16 mouse cellular contexts compared by ENCODE assay signal in the genomic region with DNA sequence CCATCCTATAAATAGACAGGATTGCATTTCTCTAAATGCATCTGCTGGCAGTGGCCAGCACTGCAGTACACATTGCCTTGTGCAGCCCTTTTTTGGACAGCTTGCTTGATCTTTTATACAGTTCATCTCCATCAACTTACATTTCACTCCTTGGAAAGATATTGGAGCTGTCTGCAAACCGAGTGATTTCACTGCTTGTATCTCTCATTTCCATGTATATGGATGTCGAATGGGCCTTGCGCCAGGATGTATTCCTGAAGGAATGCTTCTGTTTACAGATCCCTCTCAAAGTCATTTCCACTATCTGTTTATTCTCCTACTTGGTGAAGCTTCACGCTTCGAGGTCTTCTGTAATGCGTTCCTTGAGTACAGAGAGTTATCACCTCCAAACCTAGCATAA. TPM values are rescaled to one million over a fixed set of nuclear protein-coding genes. Genes with fewer than 3 reads are reported as not detected.
"Had no signal": no experiment of that assay in that cellular context is flagged by ENCODE, and none has a peak within 500 bp of the region (broad histone marks: within the 10 kb centered on the region; RNA-seq: fewer than 3 reads in every experiment).

No protein-coding gene starts in this region.

- H3K4me3 ChIP-seq: kidney, embryonic 15.5 days; limb, embryonic 15.5 days; liver, embryonic 12.5 days; midbrain, embryonic 13.5 days had no signal

- H3K27me3 ChIP-seq: kidney, embryonic 15.5 days; limb, embryonic 15.5 days; liver, embryonic 12.5 days; midbrain, embryonic 13.5 days had no signal

- H3K9me3 ChIP-seq: kidney, embryonic 15.5 days; limb, embryonic 15.5 days; liver, embryonic 12.5 days; midbrain, embryonic 13.5 days had no signal

- ATAC-seq: liver, embryonic 12.5 days; midbrain, embryonic 13.5 days had no signal

- H3K4me2 ChIP-seq: kidney, embryonic 15.5 days; limb, embryonic 15.5 days; liver, embryonic 12.5 days; midbrain, embryonic 13.5 days had no signal

- H3K4me1 ChIP-seq: kidney, embryonic 15.5 days; limb, embryonic 15.5 days; liver, embryonic 12.5 days had no signal

- H3K9ac ChIP-seq: kidney, embryonic 15.5 days; limb, embryonic 15.5 days; liver, embryonic 12.5 days; midbrain, embryonic 13.5 days had no signal

- H3K27ac ChIP-seq: kidney, embryonic 15.5 days; limb, embryonic 15.5 days; liver, embryonic 12.5 days; midbrain, embryonic 13.5 days; stomach, postnatal 0 days had no signal

- DNase-seq: kidney, adult 2 months; kidney, postnatal 14 days; lung, postnatal 10 days; right cerebral cortex, postnatal 25 days; thymus, postnatal 4 days had no signal

- H3K36me3 ChIP-seq: kidney, embryonic 15.5 days; limb, embryonic 15.5 days; liver, embryonic 12.5 days; midbrain, embryonic 13.5 days had no signal

RNA-seq across cellular contexts. Expression of gene Hgd, which starts 24.3 kb away (rescaled TPM):
- total RNA-seq: layer of hippocampus, postnatal 14 days; left cerebral cortex, adult 18-20 months; left cerebral cortex, postnatal 25 days had no signal
- polyA plus RNA-seq: large intestine, adult 2 months; limb, embryonic 11.5 days; neural tube, embryonic 14.5 days had no signal
